Mouse (Mus musculus): ENCODE results near the gene Sumf1.

DNA sequence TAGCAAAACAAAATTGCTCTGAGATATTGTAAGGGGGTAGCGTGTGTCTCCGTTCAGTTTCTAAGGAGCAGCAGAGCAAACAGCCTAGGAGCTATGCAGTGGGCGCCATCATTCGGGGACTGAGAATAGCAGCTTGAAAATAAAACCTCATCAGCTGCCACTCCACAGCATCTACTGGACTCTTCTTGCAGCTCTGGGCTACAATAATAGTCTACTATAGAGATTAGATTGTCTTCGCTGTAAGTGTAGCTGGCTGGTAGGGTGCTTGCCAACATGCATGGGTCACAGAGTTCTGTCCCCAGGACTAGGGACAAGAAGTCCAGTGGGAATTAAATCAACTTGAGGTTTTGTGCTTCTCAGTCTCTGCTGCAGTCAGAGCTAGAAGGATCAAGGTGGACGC is 42.1 kb upstream of the Sumf1 start:
- TF ChIP-seq CTCF (conservative IDR thresholded peaks at IDR 0.05; ENCODE audit: insufficient read depth, insufficient read length, low read depth, low read length) = no peak
- TF ChIP-seq POLR2A (IDR thresholded peaks at IDR 0.05; ENCODE audit: low read depth, low read length) = no peak
